Mouse (Mus musculus) thymus, adult 2 months (tissue): ENCODE results near the gene Rps6ka1. TPM values are rescaled to one million over a fixed set of nuclear protein-coding genes. Genes with fewer than 3 reads are reported as not detected.

Experiments
- DNase-seq: peaks from one replicate; pipeline ENCODE4 v3.0.0; 2021
- H3K27ac ChIP-seq: fragments of 200-500 bp; 2 replicates; pipeline ENCODE4 v1.5.1; 2012; ENCODE audit warnings: low read length, control low read depth; ENCODE audit not compliant: control insufficient read depth, insufficient read depth
- H3K27me3 ChIP-seq: fragments of 200-500 bp; 2 replicates; pipeline ENCODE4 v1.6.1; 2012; ENCODE audit warnings: mild to moderate bottlenecking, low read length, moderate library complexity, mixed read lengths; ENCODE audit not compliant: control insufficient read depth, insufficient read depth
- H3K36me3 ChIP-seq: fragments of 200-500 bp; 2 replicates; pipeline ENCODE4 v1.6.1; 2012; ENCODE audit warnings: mild to moderate bottlenecking, low read length, moderate library complexity; ENCODE audit not compliant: control insufficient read depth, insufficient read depth
- H3K4me1 ChIP-seq: fragments of 200-500 bp; replicated peaks from 2 replicates; pipeline ENCODE4 v1.6.1; 2012; ENCODE audit warnings: low read length; ENCODE audit not compliant: control insufficient read depth, insufficient read depth
- H3K4me3 ChIP-seq: fragments of 200-500 bp; 2 replicates; pipeline ENCODE4 v1.5.1; 2012; ENCODE audit warnings: mild to moderate bottlenecking, low read length, control low read depth, moderate library complexity; ENCODE audit not compliant: control insufficient read depth, insufficient read depth
- CTCF ChIP-seq: fragments of 200-500 bp; IDR thresholded peaks from 2 replicates; pipeline ENCODE4 v1.5.1; 2012; ENCODE audit warnings: mild to moderate bottlenecking, control low read depth, low read length, moderate library complexity, borderline replicate concordance; ENCODE audit not compliant: control insufficient read depth, poor library complexity, insufficient read depth; ENCODE audit errors: extremely low read depth
- POLR2A ChIP-seq: fragments of 200-500 bp; IDR thresholded peaks from 2 replicates; pipeline ENCODE4 v1.6.1; 2012; ENCODE audit warnings: mild to moderate bottlenecking, low read length, control low read depth, moderate library complexity; ENCODE audit not compliant: control insufficient read depth, poor library complexity, insufficient read depth; ENCODE audit errors: extremely low read depth
- WGBS: fragments of 180-500 bp; shearing (Covaris S2); methylation state at CpG from one replicate; pipeline ENCODE4 v1.1.7; 2018; 5-methylcytosine and 5-hydroxymethylcytosine counted together
- polyA plus RNA-seq: library from polyadenylated mRNA; depleted of rRNA; stranded (reverse); fragments of >200 nt; gene quantifications from 2 replicates; pipeline ENCODE4 v1.2.3, GENCODE M21; 2012; rRNA removed

Gene Rps6ka1
- polyA plus RNA-seq, 1 experiment: 79.3 TPM

- peaks cover 8% of the 10 kb centered on the region for H3K4me1 ChIP-seq
- WGBS: 25% methylated on average over 15 of the region's 15 CpGs
- peak; percentile 61 for DNase-seq
- no peak for TF ChIP-seq POLR2A
- no peak for TF ChIP-seq CTCF
- H3K4me3 ChIP-seq: no peak overlapping the region
- no peaks in the 10 kb centered on the region for H3K36me3 ChIP-seq
- no peak overlapping the region; the same call in 1 of the 2 replicates for H3K27ac ChIP-seq
- no peaks in the 10 kb centered on the region for H3K27me3 ChIP-seq
Measured at GRCm38 (mm10) chr4:133804401-133805263, 83.0 kb downstream of the Rps6ka1 start.

GRCm38 (mm10) chr4:133800589-133800988, 87.0 kb downstream of the Rps6ka1 start:
- H3K4me3 ChIP-seq: no peak overlapping the region
- TF ChIP-seq CTCF (no peak), POLR2A (no peak)
- H3K4me1 ChIP-seq: peaks cover 8% of the 10 kb centered on the region
- WGBS: 73% methylated on average over 6 of the region's 6 CpGs
- H3K27ac ChIP-seq: no peak overlapping the region
- DNase-seq: no peak
- H3K27me3 ChIP-seq: no peaks in the 10 kb centered on the region
- H3K36me3 ChIP-seq: no peaks in the 10 kb centered on the region

Other genes starting within 250 kb of the Rps6ka1 start
- 150 and 172 TPM in 2 replicates for gene Zdhhc18, start 237.6 kb downstream of the Rps6ka1 start, polyA plus RNA-seq
- 24.8 and 24.9 TPM in 2 replicates for gene Pigv, start 215.2 kb downstream of the Rps6ka1 start, polyA plus RNA-seq
- 289 and 363 TPM in 2 replicates for gene Arid1a, start 131.0 kb downstream of the Rps6ka1 start, polyA plus RNA-seq
- 96.2 and 110 TPM in 2 replicates for gene Hmgn2, start 80.9 kb upstream of the Rps6ka1 start, polyA plus RNA-seq
- gene Dhdds, start 113.1 kb upstream of the Rps6ka1 start, polyA plus RNA-seq: 32.1 and 33.2 TPM in 2 replicates
- gene Lin28a, start 131.0 kb upstream of the Rps6ka1 start, polyA plus RNA-seq: 0.03 TPM in 2 replicates
- gene Zfp683, start 166.0 kb upstream of the Rps6ka1 start, polyA plus RNA-seq: 4.9 and 5.3 TPM in 2 replicates
- 4.4 and 5.7 TPM in 2 replicates for gene Crybg2, start 173.0 kb upstream of the Rps6ka1 start, polyA plus RNA-seq
- gene Cd52, start 207.3 kb upstream of the Rps6ka1 start, polyA plus RNA-seq: 355 and 480 TPM in 2 replicates
- 91.3 and 120 TPM in 2 replicates for gene Ubxn11, start 214.8 kb upstream of the Rps6ka1 start, polyA plus RNA-seq
- gene Sh3bgrl3, start 241.0 kb upstream of the Rps6ka1 start, polyA plus RNA-seq: 1,368 and 1,549 TPM in 2 replicates